Mouse (Mus musculus): ENCODE measurements around the gene Birc5.

DNA sequence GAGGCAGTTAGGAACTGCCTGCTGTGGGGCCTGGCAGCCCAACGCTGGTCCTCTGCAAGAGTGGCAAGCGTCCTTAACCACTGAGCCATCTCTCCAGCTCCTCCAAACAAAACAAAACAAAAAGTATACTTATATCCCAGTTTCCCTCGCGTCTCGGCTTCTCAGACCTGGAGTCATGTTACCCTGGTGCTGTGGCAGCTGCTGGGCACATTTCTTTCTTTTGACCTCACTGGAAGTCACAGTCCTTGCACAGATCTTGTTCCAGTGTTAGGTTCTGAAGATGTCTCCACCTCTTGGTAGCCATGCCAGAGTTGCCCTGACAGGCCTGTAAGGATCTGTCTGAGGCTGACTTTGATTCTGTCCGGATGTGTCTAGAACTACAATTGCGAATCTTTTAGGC lies 47.4 kb upstream of the Birc5 start:
- TF ChIP-seq GATA1 (IDR thresholded peaks at IDR 0.05; ENCODE audit: low read length) (no peak), TAL1 (IDR thresholded peaks at IDR 0.05; ENCODE audit: low read length) (no peak)
